Mouse (Mus musculus) Patski (cell line): ENCODE data around the gene Fam186b. TPM values are rescaled to one million over a fixed set of nuclear protein-coding genes. Genes with fewer than 3 reads are reported as not detected.

Experiments used
- ATAC-seq: fragments of 100-300 bp; one replicate; pipeline ENCODE4 v1.8.0; 2021
- CTCF ChIA-PET: fragments of 350-600 bp; sonication (Branson Sonifier 250); formaldehyde crosslinking; loops from one replicate; lab custom pipeline; 2022; ENCODE audit warnings: inconsistent platforms; lab: Charles Lee
- POLR2A ChIA-PET: fragments of 350-600 bp; sonication (Branson Sonifier 250); formaldehyde crosslinking; loops from one replicate; lab custom pipeline; 2022; ENCODE audit warnings: antibody characterized with exemption, inconsistent platforms; lab: Charles Lee
- DNase-seq: peaks from one replicate; pipeline ENCODE4 v3.0.0-alpha.2; 2011; ENCODE audit warnings: low read depth, low spot score
- H3K27me3 ChIP-seq: fragments of 371-371 bp; one replicate; pipeline ENCODE4 v1.5.1; 2021
- CTCF ChIP-seq: fragments of 100-300 bp; IDR thresholded peaks from one replicate; pipeline ENCODE4 v1.5.1; 2021
- in situ Hi-C: fragments of 300-500 bp; cut with MboI; formaldehyde crosslinking; loops from 3 replicates; pipeline ENCODE4 v1.11.1; 2018; ENCODE audit warnings: low pct_unique_long_range_greater_than_20kb, mixed read lengths
- polyA plus RNA-seq: library from polyadenylated mRNA; unstranded; gene quantifications from one replicate; pipeline ENCODE4 v1.2.3, GENCODE M21; 2021

The Fam186b gene
- polyA plus RNA-seq, 1 experiment from 2014 or later, result 0.67 TPM

DNA sequence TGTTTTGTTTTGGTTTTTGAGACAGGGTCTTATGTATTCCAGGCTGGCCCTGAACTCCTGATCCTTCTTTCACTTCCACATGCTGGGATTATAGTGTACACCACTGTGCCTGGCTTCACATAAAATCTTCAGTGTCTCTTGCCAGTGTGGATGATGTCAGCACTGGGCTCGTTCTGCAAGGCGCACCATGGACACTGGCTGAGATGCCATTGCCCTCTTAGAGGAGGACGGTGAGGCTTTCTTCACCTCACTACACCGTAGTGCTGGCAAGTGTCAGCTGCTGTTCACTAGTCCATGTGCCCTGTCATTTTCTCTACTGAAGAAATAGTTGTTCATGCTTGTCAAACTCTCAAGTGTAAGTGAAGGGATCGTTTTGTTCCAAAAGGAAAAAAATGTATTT is 14.9 kb upstream of the Fam186b start:
- CTCF ChIA-PET, result no interaction called here
- in situ Hi-C loops, result loop anchor here (5.0 kb wide), 1 partner anchor 157 kb away; no protein-coding TSS in a partner anchor

GRCm38 (mm10) chr15:99309549-99309948 is 13.9 kb upstream of the Fam186b start:
- ATAC-seq, result no peak
- POLR2A ChIA-PET, result interaction anchor here (0.9 kb wide), 1 partner anchor 9 kb away, joined by 3 read pairs; no protein-coding TSS in a partner anchor
- in situ Hi-C loops, result no loop called here

More for the DNA sequence above, 14.9 kb upstream of the Fam186b start:
- DNase-seq, result no peak
- ATAC-seq, result no peak
- H3K27me3 ChIP-seq, result no peaks in the 10 kb centered on the region
- TF ChIP-seq CTCF, result no peak
- POLR2A ChIA-PET, result interaction anchor here (0.7 to 0.9 kb wide), 2 partner anchors 8 to 427 kb away, joined by 3 read pairs; no protein-coding TSS in a partner anchor

GRCm38 (mm10) chr15:99307476-99307875 is 11.8 kb upstream of the Fam186b start:
- DNase-seq (no peak), ATAC-seq (no peak)
- POLR2A ChIA-PET, result no interaction called here
- in situ Hi-C loops, result no loop called here
- H3K27me3 ChIP-seq, result no peaks in the 10 kb centered on the region
- no peak for TF ChIP-seq CTCF
- CTCF ChIA-PET, result no interaction called here

More at GRCm38 (mm10) chr15:99309549-99309948, 13.9 kb upstream of the Fam186b start:
- no peaks in the 10 kb centered on the region for H3K27me3 ChIP-seq
- no peak for DNase-seq
- CTCF ChIA-PET, result no interaction called here
- no peak for TF ChIP-seq CTCF

DNA sequence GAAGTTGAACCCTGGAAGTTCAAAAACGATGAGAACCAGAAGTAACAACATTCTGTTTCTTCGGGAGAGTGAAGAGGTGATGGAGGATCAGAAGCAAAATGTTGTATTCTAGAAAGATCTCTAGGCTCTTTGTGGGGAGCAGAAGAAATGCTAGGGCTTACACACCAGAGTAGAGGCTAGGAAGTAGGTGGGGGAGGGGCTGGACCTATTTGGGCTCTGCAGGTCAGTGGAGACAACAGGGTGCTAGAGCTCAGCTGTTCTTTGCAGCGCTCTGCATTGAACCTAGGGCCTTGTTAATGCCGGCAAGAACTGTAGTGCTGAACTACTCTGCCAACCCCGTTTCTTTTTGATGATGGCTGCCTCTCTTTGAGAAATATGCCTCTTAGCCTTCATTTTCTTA is 525 bp upstream of the Fam186b start:
- no peak for TF ChIP-seq CTCF
- in situ Hi-C loops, result no loop called here
- CTCF ChIA-PET, result interaction anchor here (1.6 kb wide), 1 partner anchor 17 kb away, joined by 4 read pairs; no protein-coding TSS in a partner anchor

GRCm38 (mm10) chr15:99294813-99295374 is 794 bp downstream of the Fam186b start, which contains the start of gene Prpf40b:
Gene Prpf40b (plus strand): TSS chr15:99295087.
- POLR2A ChIA-PET, result interaction anchor here (0.6 kb wide), 2 partner anchors 12 to 32 kb away, joined by 3 to 6 read pairs; no protein-coding TSS in a partner anchor
- peak; percentile 92 for TF ChIP-seq CTCF
- CTCF ChIA-PET, result no interaction called here
- no peaks in the 10 kb centered on the region for H3K27me3 ChIP-seq
- DNase-seq (peak; percentile 37), ATAC-seq (peak; percentile 79)
- in situ Hi-C loops, result no loop called here

More for the DNA sequence above, 525 bp upstream of the Fam186b start:
- ATAC-seq, result no peak
- POLR2A ChIA-PET, result interaction anchor here (0.9 kb wide), 1 partner anchor 20 kb away, joined by 3 read pairs; no protein-coding TSS in a partner anchor
- no peaks in the 10 kb centered on the region for H3K27me3 ChIP-seq
- no peak for DNase-seq

DNA sequence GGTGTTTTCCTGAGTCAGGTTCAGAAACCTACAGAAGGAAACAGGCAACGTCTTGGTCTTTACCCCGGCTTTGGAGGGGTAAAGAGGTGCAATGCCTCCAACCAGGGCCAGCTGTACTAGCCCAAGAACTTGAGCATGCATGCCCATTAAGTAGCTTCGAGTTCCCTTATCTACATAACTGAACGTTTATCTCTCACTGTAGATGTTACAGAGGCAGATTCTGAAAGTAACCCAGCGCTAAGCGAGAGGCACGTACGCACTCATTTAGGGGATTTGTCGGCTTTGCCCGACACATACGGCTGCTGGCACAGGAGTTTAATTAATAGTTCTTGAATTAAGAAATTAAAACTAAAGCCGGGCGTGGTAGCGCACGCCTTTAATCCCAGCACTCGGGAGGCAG is 1.4 kb downstream of the Fam186b start:
- in situ Hi-C loops, result no loop called here
- TF ChIP-seq CTCF, result no peak
- no peaks in the 10 kb centered on the region for H3K27me3 ChIP-seq
- no peak for ATAC-seq
- ChIA-PET CTCF (no interaction called here), POLR2A (no interaction called here)
- DNase-seq, result no peak

GRCm38 (mm10) chr15:99290586-99290985 is 5.1 kb downstream of the Fam186b start:
- TF ChIP-seq CTCF, result no peak
- in situ Hi-C loops, result no loop called here

GRCm38 (mm10) chr15:99285189-99285535 is 10.5 kb downstream of the Fam186b start:
- no peak for DNase-seq
- ChIA-PET POLR2A (interaction anchor here (0.6 kb wide), 1 partner anchor 230 kb away, joined by 3 read pairs; no protein-coding TSS in a partner anchor), CTCF (no interaction called here)
- TF ChIP-seq CTCF, result no peak
- in situ Hi-C loops, result no loop called here
- no peak for ATAC-seq
- no peaks in the 10 kb centered on the region for H3K27me3 ChIP-seq

More at GRCm38 (mm10) chr15:99290586-99290985, 5.1 kb downstream of the Fam186b start:
- CTCF ChIA-PET, result interaction anchor here (1.1 kb wide), 1 partner anchor 88 kb away, joined by 3 read pairs; no protein-coding TSS in a partner anchor
- no peaks in the 10 kb centered on the region for H3K27me3 ChIP-seq
- ATAC-seq, result no peak
- POLR2A ChIA-PET, result interaction anchor here (1.6 kb wide), 1 partner anchor 20 kb away, joined by 6 read pairs; no protein-coding TSS in a partner anchor
- DNase-seq, result no peak

GRCm38 (mm10) chr15:99284527-99285188 is 11.0 kb downstream of the Fam186b start:
- ChIA-PET POLR2A (interaction anchor here (0.6 kb wide), 1 partner anchor 229 kb away, joined by 3 read pairs; no protein-coding TSS in a partner anchor), CTCF (no interaction called here)
- ATAC-seq (peak; percentile 55), DNase-seq (peak; percentile 28)
- in situ Hi-C loops, result no loop called here
- H3K27me3 ChIP-seq, result no peaks in the 10 kb centered on the region
- no peak for TF ChIP-seq CTCF

- ChIA-PET POLR2A (interaction anchor here (0.9 kb wide), 1 partner anchor 11 kb away, joined by 3 read pairs; the partner anchor contains the start of gene Prpf40b), CTCF (interaction anchor here (0.7 to 1.1 kb wide), 2 partner anchors 13 to 88 kb away, joined by 3 to 4 read pairs; no protein-coding TSS in a partner anchor)
- in situ Hi-C loops, result no loop called here
- no peaks in the 10 kb centered on the region for H3K27me3 ChIP-seq
- ATAC-seq (no peak), DNase-seq (no peak)
- TF ChIP-seq CTCF, result no peak
Measured at GRCm38 (mm10) chr15:99283456-99283855, 12.2 kb downstream of the Fam186b start.
